Mouse (Mus musculus) G1E (cell line): ENCODE measurements around the gene Yipf3.

Experiments used
- CTCF ChIP-seq: IDR thresholded peaks from 2 replicates; pipeline ENCODE4 v1.5.1; 2012; ENCODE audit warnings: low read depth, low read length, inconsistent platforms, mixed read lengths
- GATA1 ChIP-seq: IDR thresholded peaks from 2 replicates; pipeline ENCODE4 v1.6.1; 2012; ENCODE audit warnings: borderline replicate concordance, low read length, inconsistent platforms, mixed read lengths

DNA sequence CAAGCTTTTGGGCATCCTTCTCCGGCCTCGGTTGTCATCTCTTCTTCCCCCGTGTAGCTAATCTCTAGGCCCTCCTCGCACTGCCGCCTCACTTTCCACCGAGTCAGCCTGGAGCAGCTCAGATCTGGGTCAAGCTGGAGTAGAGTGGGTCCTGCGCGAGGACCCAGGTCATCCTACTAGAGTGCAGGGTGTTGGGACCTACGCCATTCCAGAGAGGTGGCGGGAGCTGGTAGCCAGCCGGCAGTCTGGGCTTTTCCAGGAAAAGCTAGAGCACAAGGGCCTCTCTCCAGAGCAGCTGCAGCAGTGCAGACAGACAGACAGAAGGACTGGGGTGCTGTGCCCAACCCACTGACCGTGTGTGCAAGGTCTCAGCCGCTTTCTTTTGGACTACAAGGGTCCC lies 5.6 kb upstream of the Yipf3 start:
- no peak for TF ChIP-seq CTCF
- TF ChIP-seq GATA1, result no peak
